Mouse (Mus musculus): ENCODE data around the gene Fbf1. TPM values are rescaled to one million over a fixed set of nuclear protein-coding genes. Genes with fewer than 3 reads are reported as not detected.
"Not testable (repeated sequence)": the region's sequence is repeated elsewhere in the genome, so short reads cannot be mapped to it uniquely, and the experiment has no call there.

Gene Fbf1
- total RNA-seq, 1 experiment, result 32.1 TPM

DNA sequence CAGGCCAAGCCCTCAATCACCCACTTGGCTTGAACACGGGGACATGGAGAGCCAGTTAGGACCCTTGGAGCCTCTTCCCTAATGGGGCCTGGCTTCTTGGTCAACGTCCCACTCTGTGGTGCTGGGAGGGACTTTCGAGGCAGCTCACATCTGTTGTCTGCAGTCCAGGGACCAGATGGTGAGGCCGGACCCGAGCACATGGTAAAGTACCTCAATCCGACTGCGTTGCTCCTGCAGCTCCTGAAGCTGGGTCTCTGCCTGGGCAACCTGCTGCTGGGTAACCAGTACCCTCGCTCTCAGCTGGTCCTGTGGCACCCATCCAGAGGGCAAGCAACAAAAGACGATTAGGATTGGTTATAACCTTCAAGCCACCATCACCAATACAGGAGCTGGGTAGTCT, 40.0 kb downstream of the Fbf1 start:
- no peak for DNase-seq (ENCODE audit: low read depth, low spot score)
- H3K27ac ChIP-seq (ENCODE audit: insufficient read depth, low read depth, low read length, poor library complexity, severe bottlenecking), result no peak overlapping the region
- no peak for TF ChIP-seq CHD2 (IDR thresholded peaks at IDR 0.05; ENCODE audit: low read depth, low read length)
- no peak for TF ChIP-seq ZNF384 (IDR thresholded peaks at IDR 0.05; ENCODE audit: low read depth, low read length)
- TF ChIP-seq MAFK (IDR thresholded peaks at IDR 0.05; ENCODE audit: insufficient read depth, low read depth, low read length), result no peak
- TF ChIP-seq ZC3H11A (IDR thresholded peaks at IDR 0.05; ENCODE audit: borderline replicate concordance, low read depth, low read length), result no peak
- no peak for TF ChIP-seq HCFC1 (IDR thresholded peaks at IDR 0.05; ENCODE audit: borderline replicate concordance, insufficient read depth, low read length)
- no peaks in the 10 kb centered on the region for H3K9me3 ChIP-seq (ENCODE audit: control insufficient read depth, insufficient read depth, low read depth, low read length)
- H3K36me3 ChIP-seq (ENCODE audit: control insufficient read depth, insufficient read depth, low read length, poor library complexity, severe bottlenecking), result peaks cover 14% of the 10 kb centered on the region
- no peak overlapping the region for H3K4me3 ChIP-seq (ENCODE audit: insufficient read depth in 1 of 2, low read depth in 1 of 2, low read length in 2 of 2, poor library complexity in 1 of 2, severe bottlenecking in 1 of 2)
- H3K4me1 ChIP-seq (ENCODE audit: control insufficient read depth in 2 of 2, insufficient read depth in 2 of 2, low read length in 2 of 2, poor library complexity in 1 of 2), result peaks cover 0 to 20% of the 10 kb centered on the region in 2 experiments; a peak in 1 of 4 replicates
- H3K9ac ChIP-seq (ENCODE audit: insufficient read depth, low read depth, low read length, poor library complexity, severe bottlenecking), result no peak overlapping the region
- in situ Hi-C loops (cut with MboI; ENCODE audit: low sequenced_read_pairs in 2 of 2, unreplicated experiment in 2 of 2), result no loop called here

GRCm38 (mm10) chr11:116127156-116127980, 40.6 kb downstream of the Fbf1 start, which contains the start of gene Trim47:
Gene Trim47, minus strand, starts transcription at chr11:116127210.
- DNase-seq (ENCODE audit: low read depth, low spot score), result peak; percentile 79
- Histone ChIP-seq H3K27ac (ENCODE audit: insufficient read depth, low read depth, low read length, poor library complexity, severe bottlenecking) (no peak within 1 kb of the TSS), H3K9me3 (ENCODE audit: control insufficient read depth, insufficient read depth, low read depth, low read length) (no peaks in the 10 kb centered on the region), H3K4me3 (ENCODE audit: insufficient read depth in 1 of 2, low read depth in 1 of 2, low read length in 2 of 2, poor library complexity in 1 of 2, severe bottlenecking in 1 of 2) (peak within 1 kb of the TSS; percentile 13 to 57; a peak in 3 of 4 replicates), H3K4me1 (ENCODE audit: control insufficient read depth in 2 of 2, insufficient read depth in 2 of 2, low read length in 2 of 2, poor library complexity in 1 of 2) (peaks cover 0 to 20% of the 10 kb centered on the region in 2 experiments; a peak in 1 of 4 replicates), H3K9ac (ENCODE audit: insufficient read depth, low read depth, low read length, poor library complexity, severe bottlenecking) (0 out of 2 replicates have a peak within 1 kb of the TSS, but pooled peaks have one; percentile 17), H3K36me3 (ENCODE audit: control insufficient read depth, insufficient read depth, low read length, poor library complexity, severe bottlenecking) (peaks cover 10% of the 10 kb centered on the region)
- in situ Hi-C loops (cut with MboI; ENCODE audit: low sequenced_read_pairs in 2 of 2, unreplicated experiment in 2 of 2), result no loop called here
- TF ChIP-seq ZC3H11A (IDR thresholded peaks at IDR 0.05; ENCODE audit: borderline replicate concordance, low read depth, low read length), result no peak
- TF ChIP-seq ZNF384 (IDR thresholded peaks at IDR 0.05; ENCODE audit: low read depth, low read length), result no peak
- no peak for TF ChIP-seq MAFK (IDR thresholded peaks at IDR 0.05; ENCODE audit: insufficient read depth, low read depth, low read length)
- TF ChIP-seq CHD2 (IDR thresholded peaks at IDR 0.05; ENCODE audit: low read depth, low read length), result no peak
- TF ChIP-seq HCFC1 (IDR thresholded peaks at IDR 0.05; ENCODE audit: borderline replicate concordance, insufficient read depth, low read length), result no peak

- in situ Hi-C loops (cut with MboI; ENCODE audit: low sequenced_read_pairs in 2 of 2, unreplicated experiment in 2 of 2), result no loop called here
- Histone ChIP-seq H3K4me1 (ENCODE audit: control insufficient read depth in 2 of 2, insufficient read depth in 2 of 2, low read length in 2 of 2, poor library complexity in 1 of 2) (peaks cover 0 to 19% of the 10 kb centered on the region in 2 experiments; a peak in 1 of 4 replicates), H3K4me3 (ENCODE audit: insufficient read depth in 1 of 2, low read depth in 1 of 2, low read length in 2 of 2, poor library complexity in 1 of 2, severe bottlenecking in 1 of 2) (peak overlapping the region in 1 of 2 experiments; percentile 23; a peak in 2 of 4 replicates), H3K9me3 (ENCODE audit: control insufficient read depth, insufficient read depth, low read depth, low read length) (no peaks in the 10 kb centered on the region), H3K36me3 (ENCODE audit: control insufficient read depth, insufficient read depth, low read length, poor library complexity, severe bottlenecking) (peaks cover under 1% of the 10 kb centered on the region), H3K9ac (ENCODE audit: insufficient read depth, low read depth, low read length, poor library complexity, severe bottlenecking) (no peak overlapping the region), H3K27ac (ENCODE audit: insufficient read depth, low read depth, low read length, poor library complexity, severe bottlenecking) (no peak overlapping the region)
- DNase-seq (ENCODE audit: low read depth, low spot score), result no peak
- TF ChIP-seq ZNF384 (IDR thresholded peaks at IDR 0.05; ENCODE audit: low read depth, low read length) (no peak), HCFC1 (IDR thresholded peaks at IDR 0.05; ENCODE audit: borderline replicate concordance, insufficient read depth, low read length) (no peak), MAFK (IDR thresholded peaks at IDR 0.05; ENCODE audit: insufficient read depth, low read depth, low read length) (no peak), ZC3H11A (IDR thresholded peaks at IDR 0.05; ENCODE audit: borderline replicate concordance, low read depth, low read length) (no peak), CHD2 (IDR thresholded peaks at IDR 0.05; ENCODE audit: low read depth, low read length) (no peak)
Measured at GRCm38 (mm10) chr11:116126261-116126660, 41.7 kb downstream of the Fbf1 start.

GRCm38 (mm10) chr11:116121731-116122245, 46.2 kb downstream of the Fbf1 start:
- H3K36me3 ChIP-seq (ENCODE audit: control insufficient read depth, insufficient read depth, low read length, poor library complexity, severe bottlenecking); H3K9ac ChIP-seq (ENCODE audit: insufficient read depth, low read depth, low read length, poor library complexity, severe bottlenecking); H3K27ac ChIP-seq (ENCODE audit: insufficient read depth, low read depth, low read length, poor library complexity, severe bottlenecking); H3K4me1 ChIP-seq (ENCODE audit: control insufficient read depth in 2 of 2, insufficient read depth in 2 of 2, low read length in 2 of 2, poor library complexity in 1 of 2); H3K4me3 ChIP-seq (ENCODE audit: insufficient read depth in 1 of 2, low read depth in 1 of 2, low read length in 2 of 2, poor library complexity in 1 of 2, severe bottlenecking in 1 of 2); DNase-seq (ENCODE audit: low read depth, low spot score); H3K9me3 ChIP-seq (ENCODE audit: control insufficient read depth, insufficient read depth, low read depth, low read length); in situ Hi-C loops (cut with MboI; ENCODE audit: low sequenced_read_pairs in 2 of 2, unreplicated experiment in 2 of 2): not testable (repeated sequence)

All from ES-E14 (cell line).